Mouse (Mus musculus) lung, adult 2 months (tissue): ENCODE data around the gene Fut7. TPM values are rescaled to one million over a fixed set of nuclear protein-coding genes. Genes with fewer than 3 reads are reported as not detected.
"Not testable (repeated sequence)": the region's sequence is repeated elsewhere in the genome, so short reads cannot be mapped to it uniquely, and the experiment has no call there.

Source experiments
- DNase-seq: peaks from one replicate; pipeline ENCODE4 v3.0.0; 2022
- H3K4me1 ChIP-seq: fragments of 200-500 bp; 2 replicates; pipeline ENCODE4 v1.6.1; 2011; ENCODE audit warnings: low read length; ENCODE audit not compliant: control insufficient read depth, insufficient read depth
- H3K4me3 ChIP-seq: fragments of 200-500 bp; replicated peaks from 2 replicates; pipeline ENCODE3; 2011; ENCODE audit warnings: low read depth, mild to moderate bottlenecking, control low read depth, low read length; ENCODE audit errors: extremely low read depth
- CTCF ChIP-seq: fragments of 200-500 bp; IDR thresholded peaks from 2 replicates; pipeline ENCODE4 v1.5.1; 2011; ENCODE audit warnings: mild to moderate bottlenecking, low read length, control low read depth; ENCODE audit not compliant: insufficient read depth
- POLR2A ChIP-seq: fragments of 200-500 bp; IDR thresholded peaks from 2 replicates; pipeline ENCODE4 v1.6.1; 2011; ENCODE audit warnings: low read depth, mild to moderate bottlenecking, control low read depth, low read length, borderline replicate concordance; ENCODE audit errors: extremely low read depth
- WGBS: fragments of 180-500 bp; shearing (Covaris S2); methylation state at CpG from one replicate; pipeline ENCODE4 v1.1.7; 2018; 5-methylcytosine and 5-hydroxymethylcytosine counted together
- polyA plus RNA-seq: library from polyadenylated mRNA; depleted of rRNA; stranded (reverse); fragments of >200 nt; gene quantifications from 2 replicates; pipeline ENCODE4 v1.2.3, GENCODE M21; 2012

Fut7 gene
- polyA plus RNA-seq, 1 experiment, result 3.0 TPM

DNA sequence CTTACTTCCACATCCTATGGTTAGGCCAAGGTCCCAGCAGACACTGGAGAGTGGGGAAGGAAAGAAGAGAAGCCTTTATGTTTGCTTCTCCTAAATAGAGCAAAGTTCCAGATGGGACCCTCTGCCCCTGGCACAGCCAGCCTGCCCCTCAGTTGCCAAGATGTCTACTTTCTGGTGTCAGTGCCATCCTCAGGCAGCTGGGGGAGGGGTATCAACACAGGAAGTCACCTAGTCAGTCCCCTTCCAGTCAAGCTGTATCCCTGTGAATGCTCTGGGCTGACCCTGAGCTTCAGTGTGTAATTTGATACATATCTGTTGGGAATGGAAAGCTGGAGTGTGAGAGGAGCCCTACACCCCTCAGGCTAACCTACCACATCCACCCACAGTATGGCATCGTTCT is 26.1 kb upstream of the Fut7 start:
- TF ChIP-seq POLR2A, result no peak
- TF ChIP-seq CTCF, result no peak
- WGBS, result 52% methylated on average over 1 of the region's 1 CpGs
- DNase-seq, result no peak
- H3K4me1 ChIP-seq, result peaks cover 6% of the 10 kb centered on the region
- no peak overlapping the region for H3K4me3 ChIP-seq

DNA sequence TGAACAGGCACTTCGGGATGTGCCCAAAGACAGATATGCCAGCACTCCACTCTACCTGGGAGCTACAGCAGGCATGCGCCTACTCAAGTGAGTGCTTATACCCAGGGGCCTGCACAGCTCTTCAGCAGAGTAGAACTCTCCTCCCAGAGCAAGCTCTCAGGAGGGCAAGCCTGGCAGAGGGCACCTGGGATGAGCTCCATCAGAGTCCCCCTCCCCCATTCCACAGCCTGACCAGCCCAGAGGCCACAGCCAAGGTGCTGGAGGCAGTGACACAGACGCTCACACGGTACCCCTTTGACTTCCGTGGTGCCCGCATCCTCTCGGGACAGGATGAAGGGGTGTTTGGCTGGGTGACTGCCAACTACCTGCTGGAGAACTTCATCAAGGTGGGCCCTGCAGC is 25.0 kb upstream of the Fut7 start:
- 85% methylated on average over 7 of the region's 7 CpGs for WGBS
- Histone ChIP-seq H3K4me1 (peaks cover 6% of the 10 kb centered on the region), H3K4me3 (no peak overlapping the region)
- TF ChIP-seq POLR2A (no peak), CTCF (no peak)
- no peak for DNase-seq

DNA sequence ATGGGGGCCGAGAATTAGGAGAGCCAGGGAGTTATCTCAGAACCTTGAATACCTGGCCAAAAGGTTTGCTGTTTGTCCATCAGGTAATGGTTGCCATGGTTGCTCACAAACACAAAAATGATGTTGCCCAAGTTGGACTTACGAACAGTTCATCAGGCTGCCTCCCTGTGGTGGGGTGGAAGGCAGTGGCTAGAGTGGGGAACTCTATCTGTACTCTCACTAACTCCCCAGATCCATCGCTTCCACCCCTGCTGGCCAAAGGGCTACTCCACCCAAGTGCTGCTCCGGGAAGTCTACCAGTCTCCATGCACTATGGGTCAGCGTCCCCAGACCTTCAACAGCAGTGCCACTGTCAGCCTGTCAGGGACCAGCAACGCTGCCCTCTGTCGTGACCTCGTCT is 24.0 kb upstream of the Fut7 start, which contains the start of gene Npdc1:
Npdc1 (plus strand) TSS at position 301 of the 400 bp plus-strand sequence.
- Histone ChIP-seq H3K4me3 (no peak within 1 kb of the TSS), H3K4me1 (peaks cover 8% of the 10 kb centered on the region)
- 66% methylated on average over 8 of the region's 8 CpGs for WGBS
- no peak for TF ChIP-seq CTCF
- TF ChIP-seq POLR2A, result no peak
- no peak for DNase-seq

DNA sequence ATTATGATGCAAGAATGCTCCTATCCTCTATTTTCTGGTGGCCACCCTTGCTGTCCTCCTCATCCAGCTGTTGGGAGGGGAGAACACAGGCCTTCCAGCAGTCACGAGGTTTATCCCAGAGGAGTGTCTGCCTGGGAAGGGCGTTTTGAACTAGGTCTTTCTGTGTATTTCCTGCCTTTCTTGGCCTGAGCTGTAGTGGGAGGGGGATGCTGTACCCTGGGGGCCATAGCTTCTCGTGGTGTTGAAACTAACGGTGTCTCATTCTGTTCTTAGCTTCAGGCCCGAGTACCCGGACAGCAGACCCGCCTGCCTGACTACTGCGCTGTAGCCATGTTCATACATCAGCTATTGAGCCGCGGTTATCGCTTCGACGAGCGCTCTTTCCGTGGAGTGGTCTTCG is 22.8 kb upstream of the Fut7 start:
- Histone ChIP-seq H3K4me3 (no peak overlapping the region), H3K4me1 (peaks cover 8% of the 10 kb centered on the region)
- TF ChIP-seq CTCF, result no peak
- TF ChIP-seq POLR2A, result no peak
- no peak for DNase-seq
- 16% methylated on average over 16 of the region's 16 CpGs for WGBS

DNA sequence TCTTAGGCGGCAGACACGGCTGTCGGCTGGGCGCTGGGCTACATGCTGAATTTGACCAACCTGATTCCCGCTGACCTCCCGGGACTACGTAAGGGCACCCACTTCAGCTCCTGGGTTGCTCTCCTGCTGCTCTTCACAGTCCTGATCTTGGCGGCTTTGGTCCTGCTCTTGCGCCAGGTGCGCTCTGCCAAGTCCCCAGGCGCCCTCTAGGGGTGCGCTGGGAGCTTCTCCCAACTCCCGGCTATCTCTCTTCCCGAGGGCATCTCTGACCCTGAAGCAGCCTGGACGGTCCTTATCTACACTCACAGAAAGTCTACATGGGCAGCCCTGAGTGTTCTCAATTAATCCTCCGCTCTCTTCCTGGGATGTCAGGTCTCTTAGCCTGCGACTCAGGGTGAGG is 22.3 kb upstream of the Fut7 start:
- WGBS, result 4% methylated on average over 17 of the region's 17 CpGs
- peak; percentile 59 for DNase-seq

DNA sequence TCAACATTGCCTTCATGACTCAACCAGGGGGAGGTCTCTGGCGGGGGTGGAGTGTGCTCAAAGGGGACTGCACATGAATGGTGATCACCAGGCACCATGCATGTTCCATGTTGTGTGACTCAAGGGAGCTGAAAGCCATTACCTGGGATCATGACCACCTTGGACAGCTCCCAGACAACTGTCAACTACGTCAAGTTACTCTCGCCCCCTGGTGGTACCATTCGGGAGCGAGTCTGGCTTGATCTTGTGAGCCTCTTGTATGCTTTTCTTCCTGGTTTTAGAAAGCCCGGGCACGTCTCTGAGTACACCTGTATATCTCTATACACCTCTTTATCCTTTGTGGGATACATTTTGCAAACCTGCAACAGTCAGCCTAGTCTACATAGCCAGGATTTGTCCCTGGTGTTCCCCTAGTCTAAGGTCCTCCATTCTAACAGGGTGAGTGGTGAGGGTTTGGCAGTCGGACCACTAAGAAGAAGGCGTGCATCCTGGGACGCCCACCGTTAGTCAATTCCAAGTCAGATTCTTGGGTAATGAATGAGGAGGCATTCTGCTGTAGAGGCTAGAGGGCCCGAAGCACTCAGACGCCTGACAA is 20.6 kb upstream of the Fut7 start:
- 2% methylated on average over 13 of the region's 13 CpGs for WGBS
- DNase-seq, result peak; percentile 70
- TF ChIP-seq CTCF, result peak; percentile 68
- no peak for TF ChIP-seq POLR2A
- H3K4me3 ChIP-seq, result peak overlapping the region; percentile 68
- H3K4me1 ChIP-seq, result peaks cover 4% of the 10 kb centered on the region; the same call in 1 of the 2 replicates

More for the DNA sequence above, 22.3 kb upstream of the Fut7 start:
- TF ChIP-seq POLR2A (no peak), CTCF (peak; percentile 50)
- no peak overlapping the region for H3K4me3 ChIP-seq
- peaks cover 8% of the 10 kb centered on the region for H3K4me1 ChIP-seq

DNA sequence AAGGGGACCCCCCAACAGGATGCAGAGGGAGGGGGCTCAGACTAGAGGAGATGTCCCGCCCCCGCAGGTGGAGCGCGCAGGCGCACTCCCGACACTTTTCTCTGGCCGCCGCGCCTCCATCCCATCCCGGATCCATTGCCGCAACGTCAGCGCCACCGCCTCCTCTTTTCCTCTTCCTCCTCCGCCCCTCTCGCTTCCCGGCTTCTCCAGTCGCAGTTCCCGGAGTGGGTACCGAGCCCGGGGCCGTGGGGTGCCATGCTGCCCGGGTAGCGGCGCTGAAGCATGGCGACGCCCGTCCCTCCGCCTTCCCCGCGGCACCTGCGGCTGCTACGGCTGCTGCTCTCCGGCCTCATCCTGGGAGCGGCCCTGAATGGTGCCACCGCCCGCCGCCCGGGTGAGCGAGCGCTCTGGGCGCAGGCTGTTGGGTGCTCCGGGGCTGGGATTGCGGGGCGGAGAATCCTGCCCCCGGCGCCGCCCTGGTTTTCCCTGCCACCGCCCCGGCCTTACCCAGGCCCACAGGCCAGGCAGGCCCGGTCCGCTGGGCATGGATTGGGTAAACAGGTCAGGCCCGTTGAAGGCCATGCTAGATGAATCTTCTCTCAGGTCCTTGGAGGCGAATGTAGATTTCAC is 20.0 kb upstream of the Fut7 start:
- Histone ChIP-seq H3K4me3 (peak overlapping the region; percentile 68), H3K4me1 (peaks cover 4% of the 10 kb centered on the region; the same call in 1 of the 2 replicates)
- under 1% methylated on average over 53 of the region's 54 CpGs for WGBS
- peak; percentile 74 for DNase-seq
- TF ChIP-seq POLR2A (peak; percentile 59; the same call in 1 of the 2 replicates), CTCF (no peak)

DNA sequence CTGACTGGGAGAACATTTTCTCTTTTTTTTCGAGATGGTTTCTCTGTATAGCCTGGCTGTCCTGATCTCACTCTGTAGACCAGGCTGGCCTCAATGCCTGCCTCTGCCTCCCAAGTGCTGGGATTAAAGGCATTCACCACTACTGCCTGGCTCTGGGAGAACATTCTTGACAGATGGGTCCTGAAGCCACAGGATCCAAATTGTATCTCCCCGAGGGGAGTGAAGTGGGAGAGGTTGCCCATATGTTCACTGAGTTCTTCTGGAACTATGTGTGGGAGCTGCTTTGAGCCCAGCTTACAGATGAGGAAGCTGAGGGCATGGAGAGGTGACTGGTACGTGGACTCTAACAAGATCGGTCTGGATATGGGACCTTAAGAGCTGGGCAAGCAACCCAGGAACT is 19.1 kb upstream of the Fut7 start:
- TF ChIP-seq CTCF, result no peak
- no peak for TF ChIP-seq POLR2A
- Histone ChIP-seq H3K4me3 (no peak overlapping the region), H3K4me1 (peaks cover 4% of the 10 kb centered on the region; the same call in 1 of the 2 replicates)
- DNase-seq, result no peak
- 80% methylated on average over 4 of the region's 4 CpGs for WGBS

DNA sequence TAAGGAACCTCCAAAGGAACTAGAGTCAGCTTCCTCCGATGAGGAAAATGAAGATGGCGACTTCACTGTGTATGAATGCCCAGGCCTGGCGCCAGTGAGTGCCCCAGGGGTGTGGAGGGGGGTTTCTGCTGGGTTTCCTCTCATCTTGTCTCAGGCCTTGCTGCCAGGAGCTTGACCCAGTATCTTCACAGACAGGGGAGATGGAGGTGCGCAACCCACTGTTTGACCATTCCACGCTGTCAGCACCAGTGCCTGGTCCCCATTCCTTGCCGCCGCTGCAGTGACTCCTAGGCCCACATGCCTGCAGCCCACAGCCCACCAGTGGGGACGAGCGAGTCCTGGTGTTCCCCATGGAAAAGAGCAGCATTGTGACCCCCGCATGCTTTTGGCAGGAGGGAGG is 14.2 kb upstream of the Fut7 start:
- WGBS, result 82% methylated on average over 10 of the region's 10 CpGs
- Histone ChIP-seq H3K4me3 (no peak overlapping the region), H3K4me1 (0 out of 2 replicates have a peak, but pooled peaks cover 1% of the 10 kb centered on the region)
- TF ChIP-seq POLR2A, result no peak
- TF ChIP-seq CTCF, result no peak
- no peak for DNase-seq

DNA sequence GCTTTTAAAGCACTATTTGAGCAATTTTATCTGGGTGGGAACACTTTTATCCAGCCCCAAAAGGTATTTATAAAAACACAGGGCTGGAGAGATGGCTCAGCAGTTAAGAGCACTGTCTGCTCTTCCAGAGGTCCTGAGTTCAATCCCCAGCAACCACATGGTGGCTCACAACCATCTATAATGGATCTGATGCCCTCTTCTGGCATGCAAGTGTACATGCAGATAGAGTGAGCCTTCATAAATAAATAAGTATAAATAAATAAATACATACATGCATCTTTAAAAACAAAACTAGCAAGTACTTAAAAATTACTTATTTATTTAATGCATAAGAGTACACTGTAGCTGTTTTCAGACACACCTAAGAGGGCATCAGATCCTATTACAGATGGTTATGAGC is 9.6 kb upstream of the Fut7 start:
- H3K4me3 ChIP-seq, DNase-seq, H3K4me1 ChIP-seq: not testable (repeated sequence)
